Mouse (Mus musculus): ENCODE data around the gene Angel1. TPM values are rescaled to one million over a fixed set of nuclear protein-coding genes. Genes with fewer than 3 reads are reported as not detected.

Angel1 gene
- total and polyA plus RNA-seq, 2 experiments from 2014 or later: 9.3 to 12.4 TPM

DNA sequence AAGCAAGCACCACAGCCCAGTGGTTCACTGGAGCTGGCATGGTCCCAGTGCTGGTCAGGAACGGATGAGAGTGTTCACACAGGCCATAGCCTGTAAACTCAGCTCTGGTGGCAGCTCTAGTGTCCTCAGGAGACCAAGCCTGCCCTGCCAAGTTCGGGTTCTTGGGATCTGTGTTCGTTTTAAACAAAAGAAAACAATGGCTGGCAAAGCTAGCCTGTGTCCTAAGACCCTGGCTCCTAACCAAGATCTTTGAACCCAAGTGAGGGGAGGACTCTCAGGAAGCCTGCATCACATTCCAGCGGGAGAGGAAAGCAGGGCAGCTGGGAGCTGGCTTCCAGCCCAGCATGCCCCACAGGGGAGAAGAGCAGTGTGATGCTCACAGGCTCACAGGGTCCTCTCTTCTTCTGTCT is 44.0 kb upstream of the Angel1 start:
- 21% methylated on average over 4 of the region's 4 CpGs for WGBS
- ATAC-seq (ENCODE audit: low FRiP score): no peak
- no peak overlapping the region for H3K4me2 ChIP-seq (ENCODE audit: low read depth, low read length, poor library complexity, severe bottlenecking)
- no peak overlapping the region for H3K9ac ChIP-seq (replicated peaks; ENCODE audit: low read length, poor library complexity, severe bottlenecking)
- DNase-seq (ENCODE audit: low spot score): peak; percentile 75
- H3K27me3 ChIP-seq (ENCODE audit: insufficient read depth, low read length): no peaks in the 10 kb centered on the region
- peak overlapping the region; percentile 26; the same call in 1 of the 2 replicates for H3K27ac ChIP-seq (ENCODE audit: low read depth, low read length)
- no peak for TF ChIP-seq CTCF (IDR thresholded peaks at IDR 0.05)
- 0 out of 2 replicates have a peak, but pooled peaks cover 4% of the 10 kb centered on the region for H3K4me1 ChIP-seq (ENCODE audit: insufficient read depth, low read length)
- H3K4me3 ChIP-seq (ENCODE audit: low read depth, low read length): no peak overlapping the region
- H3K36me3 ChIP-seq (ENCODE audit: insufficient read depth, low read length): no peaks in the 10 kb centered on the region
- H3K9me3 ChIP-seq (ENCODE audit: low read length): no peaks in the 10 kb centered on the region

- TF ChIP-seq CTCF (IDR thresholded peaks at IDR 0.05): no peak
- no peaks in the 10 kb centered on the region for H3K36me3 ChIP-seq (ENCODE audit: insufficient read depth, low read length)
- H3K9ac ChIP-seq (replicated peaks; ENCODE audit: low read length, poor library complexity, severe bottlenecking): no peak overlapping the region
- DNase-seq (ENCODE audit: low spot score) (no peak), ATAC-seq (ENCODE audit: low FRiP score) (no peak)
- H3K27me3 ChIP-seq (ENCODE audit: insufficient read depth, low read length): no peaks in the 10 kb centered on the region
- peak overlapping the region; percentile 26; the same call in 1 of the 2 replicates for H3K27ac ChIP-seq (ENCODE audit: low read depth, low read length)
- H3K9me3 ChIP-seq (ENCODE audit: low read length): no peaks in the 10 kb centered on the region
- H3K4me2 ChIP-seq (ENCODE audit: low read depth, low read length, poor library complexity, severe bottlenecking): no peak overlapping the region
- H3K4me3 ChIP-seq (ENCODE audit: low read depth, low read length): no peak overlapping the region
- 0 out of 2 replicates have a peak, but pooled peaks cover 4% of the 10 kb centered on the region for H3K4me1 ChIP-seq (ENCODE audit: insufficient read depth, low read length)
Observed at GRCm38 (mm10) chr12:86769819-86770218, 43.6 kb upstream of the Angel1 start.

- peak; percentile 75 for DNase-seq (ENCODE audit: low spot score)
- Histone ChIP-seq H3K4me1 (ENCODE audit: insufficient read depth, low read length) (0 out of 2 replicates have a peak, but pooled peaks cover 4% of the 10 kb centered on the region), H3K36me3 (ENCODE audit: insufficient read depth, low read length) (no peaks in the 10 kb centered on the region), H3K27me3 (ENCODE audit: insufficient read depth, low read length) (no peaks in the 10 kb centered on the region), H3K4me2 (ENCODE audit: low read depth, low read length, poor library complexity, severe bottlenecking) (no peak overlapping the region), H3K9ac (replicated peaks; ENCODE audit: low read length, poor library complexity, severe bottlenecking) (no peak overlapping the region), H3K27ac (ENCODE audit: low read depth, low read length) (no peak overlapping the region), H3K9me3 (ENCODE audit: low read length) (no peaks in the 10 kb centered on the region), H3K4me3 (ENCODE audit: low read depth, low read length) (no peak overlapping the region)
- no peak for ATAC-seq (ENCODE audit: low FRiP score)
- TF ChIP-seq CTCF (IDR thresholded peaks at IDR 0.05): peak; percentile 95
- 31% methylated on average over 4 of the region's 4 CpGs for WGBS
Observed at GRCm38 (mm10) chr12:86768986-86769580, 42.8 kb upstream of the Angel1 start.

DNA sequence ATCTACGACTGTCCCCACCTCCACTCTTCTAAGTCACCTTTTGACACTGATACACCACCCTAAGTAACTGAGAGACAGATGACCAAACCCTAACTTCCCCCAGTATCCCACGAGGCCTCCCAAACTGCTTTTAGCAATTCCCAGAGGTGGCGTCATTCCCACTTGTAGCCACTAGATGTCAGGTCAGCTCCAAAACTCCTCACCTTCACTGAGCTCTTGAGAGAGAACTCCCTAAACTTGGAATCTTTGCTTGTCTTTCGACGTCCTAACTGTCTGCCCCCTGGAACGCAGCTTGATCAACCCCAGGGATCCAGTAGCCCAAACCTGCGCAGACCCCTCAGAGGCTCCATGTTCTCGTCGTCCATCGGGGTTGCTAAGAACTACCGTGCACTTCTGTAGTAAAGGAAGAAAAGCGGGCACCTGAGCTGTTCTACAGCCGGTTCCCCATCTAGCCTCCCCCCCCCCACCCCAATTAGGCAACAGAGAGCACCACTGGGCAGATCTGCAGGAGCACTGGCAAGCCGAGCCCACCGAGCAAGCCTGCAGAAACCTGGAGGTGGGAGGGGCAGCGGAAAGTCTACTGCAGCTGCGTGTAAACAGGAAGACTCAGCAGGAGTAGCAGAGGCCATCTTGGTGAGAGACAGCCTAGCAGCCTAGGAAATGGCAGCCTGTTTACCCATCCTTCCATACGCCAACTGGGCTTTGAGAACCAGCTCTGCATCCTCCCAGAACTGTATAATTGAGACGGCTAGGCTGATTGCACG is 41.8 kb upstream of the Angel1 start:
- ATAC-seq (ENCODE audit: low FRiP score): no peak
- no peak overlapping the region for H3K4me2 ChIP-seq (ENCODE audit: low read depth, low read length, poor library complexity, severe bottlenecking)
- 0 out of 2 replicates have a peak, but pooled peaks cover 4% of the 10 kb centered on the region for H3K4me1 ChIP-seq (ENCODE audit: insufficient read depth, low read length)
- H3K9ac ChIP-seq (replicated peaks; ENCODE audit: low read length, poor library complexity, severe bottlenecking): no peak overlapping the region
- H3K27me3 ChIP-seq (ENCODE audit: insufficient read depth, low read length): no peaks in the 10 kb centered on the region
- no peak overlapping the region for H3K27ac ChIP-seq (ENCODE audit: low read depth, low read length)
- peak; percentile 80 for DNase-seq (ENCODE audit: low spot score)
- H3K4me3 ChIP-seq (ENCODE audit: low read depth, low read length): no peak overlapping the region
- no peaks in the 10 kb centered on the region for H3K36me3 ChIP-seq (ENCODE audit: insufficient read depth, low read length)
- 33% methylated on average over 20 of the region's 20 CpGs for WGBS
- no peaks in the 10 kb centered on the region for H3K9me3 ChIP-seq (ENCODE audit: low read length)
- peak; percentile 92 for TF ChIP-seq CTCF (IDR thresholded peaks at IDR 0.05)

DNA sequence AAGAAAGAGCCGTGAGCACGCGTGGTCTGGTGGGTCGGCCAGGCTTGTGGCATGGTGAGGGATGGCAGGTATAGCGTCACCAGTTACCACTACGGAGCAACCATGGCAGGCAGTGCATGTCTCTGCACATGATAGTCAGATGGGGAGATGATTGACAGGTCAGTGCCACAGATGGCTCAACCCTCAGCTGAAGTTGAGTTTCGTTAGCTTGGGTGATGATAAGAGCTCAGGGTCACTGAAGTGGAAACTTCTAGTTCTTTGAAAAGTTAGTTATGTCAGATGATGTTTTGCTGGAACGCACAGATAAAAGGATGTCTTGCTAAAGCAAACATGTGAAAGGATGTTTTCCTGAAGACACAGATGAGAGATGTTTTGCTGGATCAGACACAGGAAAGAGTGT is 40.2 kb upstream of the Angel1 start:
- 92% methylated on average over 8 of the region's 8 CpGs for WGBS
- Histone ChIP-seq H3K9me3 (ENCODE audit: low read length) (no peaks in the 10 kb centered on the region), H3K4me2 (ENCODE audit: low read depth, low read length, poor library complexity, severe bottlenecking) (no peak overlapping the region), H3K4me1 (ENCODE audit: insufficient read depth, low read length) (0 out of 2 replicates have a peak, but pooled peaks cover 4% of the 10 kb centered on the region), H3K9ac (replicated peaks; ENCODE audit: low read length, poor library complexity, severe bottlenecking) (no peak overlapping the region), H3K27me3 (ENCODE audit: insufficient read depth, low read length) (no peaks in the 10 kb centered on the region), H3K36me3 (ENCODE audit: insufficient read depth, low read length) (no peaks in the 10 kb centered on the region), H3K27ac (ENCODE audit: low read depth, low read length) (no peak overlapping the region), H3K4me3 (ENCODE audit: low read depth, low read length) (no peak overlapping the region)
- DNase-seq (ENCODE audit: low spot score) (no peak), ATAC-seq (ENCODE audit: low FRiP score) (no peak)
- no peak for TF ChIP-seq CTCF (IDR thresholded peaks at IDR 0.05)

DNA sequence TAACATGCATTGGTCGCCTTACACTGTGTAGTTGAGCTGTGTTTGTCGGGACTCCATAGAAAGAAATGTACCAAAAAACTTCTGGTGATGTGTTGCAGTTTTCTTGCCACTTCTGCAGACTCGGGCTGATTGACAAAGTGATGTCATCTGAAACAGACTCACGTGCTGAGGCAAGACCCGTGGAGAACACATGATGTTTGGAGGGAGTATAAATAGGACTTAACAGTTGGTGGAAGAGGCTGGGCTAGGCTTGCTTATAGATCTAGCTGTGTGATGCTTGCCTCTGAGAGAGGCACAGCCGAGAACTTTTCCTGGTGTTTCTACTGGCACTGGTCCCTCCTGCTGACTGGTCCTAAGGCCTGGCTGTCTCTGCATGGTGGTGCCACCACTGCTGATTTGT is 37.8 kb upstream of the Angel1 start:
- peaks cover 2% of the 10 kb centered on the region; the same call in 1 of the 2 replicates for H3K9me3 ChIP-seq (ENCODE audit: low read length)
- no peak overlapping the region for H3K9ac ChIP-seq (replicated peaks; ENCODE audit: low read length, poor library complexity, severe bottlenecking)
- no peaks in the 10 kb centered on the region for H3K4me1 ChIP-seq (ENCODE audit: insufficient read depth, low read length)
- H3K27ac ChIP-seq (ENCODE audit: low read depth, low read length): no peak overlapping the region
- TF ChIP-seq CTCF (IDR thresholded peaks at IDR 0.05): no peak
- no peak overlapping the region for H3K4me3 ChIP-seq (ENCODE audit: low read depth, low read length)
- DNase-seq (ENCODE audit: low spot score) (no peak), ATAC-seq (ENCODE audit: low FRiP score) (no peak)
- 76% methylated on average over 6 of the region's 6 CpGs for WGBS
- H3K36me3 ChIP-seq (ENCODE audit: insufficient read depth, low read length): no peaks in the 10 kb centered on the region
- H3K4me2 ChIP-seq (ENCODE audit: low read depth, low read length, poor library complexity, severe bottlenecking): no peak overlapping the region
- H3K27me3 ChIP-seq (ENCODE audit: insufficient read depth, low read length): no peaks in the 10 kb centered on the region

All from midbrain, postnatal 0 days (tissue).